9 mouse cellular contexts compared by ENCODE assay signal in genomic region chr8:99414483-99414921, GRCm38 (mm10). TPM values are rescaled to one million over a fixed set of nuclear protein-coding genes. Genes with fewer than 3 reads are reported as not detected.
DNase-seq lines count a peak whose midpoint lies in the region; ATAC-seq and TF ChIP-seq lines count a peak whose summit lies in the region.
"Had no signal": no experiment of that assay in that cellular context is flagged by ENCODE, and none has a peak within 500 bp of the region (broad histone marks: within the 10 kb centered on the region; RNA-seq: fewer than 3 reads in every experiment).

No protein-coding gene starts in this region.

- WGBS in heart, embryonic 12.5 days = 9% methylated on average over 9 of the region's 9 CpGs
- WGBS in forebrain, embryonic 11.5 days = 3% methylated on average over 9 of the region's 9 CpGs
- 13% methylated on average over 9 of the region's 9 CpGs for WGBS in liver, embryonic 11.5 days
- WGBS in thymus, adult 2 months = 20% methylated on average over 9 of the region's 9 CpGs

- peak overlapping the region; percentile 58 for H3K4me3 ChIP-seq in heart, embryonic 12.5 days
- H3K4me3 ChIP-seq in forebrain, embryonic 11.5 days (ENCODE audit: low read depth, low read length) = peak overlapping the region; percentile 61
- no peak overlapping the region for H3K4me3 ChIP-seq in liver, embryonic 11.5 days (ENCODE audit: low read depth, low read length)
- H3K4me3 ChIP-seq in thymus, adult 2 months (ENCODE audit: control insufficient read depth, insufficient read depth, low read length) = no peak overlapping the region

- ATAC-seq in heart, embryonic 12.5 days (ENCODE audit: insufficient number of reproducible peaks, low FRiP score) = no peak
- ATAC-seq in forebrain, embryonic 11.5 days (replicated peaks; ENCODE audit: low FRiP score) = peak; percentile 3; the same call in 1 of the 2 replicates
- ATAC-seq in liver, embryonic 11.5 days (replicated peaks; ENCODE audit: low FRiP score) = no peak
- ATAC-seq in inflammation-experienced regulatory T-cells, adult 6 months = no peak

- no peak overlapping the region for H3K27ac ChIP-seq in heart, embryonic 12.5 days (ENCODE audit: poor library complexity, severe bottlenecking)
- no peak overlapping the region for H3K27ac ChIP-seq in forebrain, embryonic 11.5 days (ENCODE audit: low read depth, low read length)
- no peak overlapping the region for H3K27ac ChIP-seq in liver, embryonic 11.5 days (ENCODE audit: low read depth, low read length)
- no peak overlapping the region for H3K27ac ChIP-seq in thymus, adult 2 months (ENCODE audit: control insufficient read depth, insufficient read depth, low read length)

- TF ChIP-seq POLR2A in thymus, adult 2 months (IDR thresholded peaks at IDR 0.05; ENCODE audit: control insufficient read depth, extremely low read depth, insufficient read depth, low read length, poor library complexity) = no peak

- TF ChIP-seq CTCF in thymus, adult 2 months (IDR thresholded peaks at IDR 0.05; ENCODE audit: borderline replicate concordance, control insufficient read depth, extremely low read depth, insufficient read depth, low read length, poor library complexity) = no peak

- H3K27me3 ChIP-seq in heart, embryonic 12.5 days (replicated peaks) = peaks cover 51% of the 10 kb centered on the region
- H3K27me3 ChIP-seq in forebrain, embryonic 11.5 days (ENCODE audit: control insufficient read depth, insufficient read depth, low read length) = peaks cover 4% of the 10 kb centered on the region
- H3K27me3 ChIP-seq in liver, embryonic 11.5 days (replicated peaks; ENCODE audit: control insufficient read depth, insufficient read depth, low read length) = peaks cover 38% of the 10 kb centered on the region
- H3K27me3 ChIP-seq in thymus, adult 2 months (ENCODE audit: control insufficient read depth, insufficient read depth, low read length) = no peaks in the 10 kb centered on the region

- H3K9ac ChIP-seq in heart, embryonic 12.5 days = no peak overlapping the region
- H3K9ac ChIP-seq in forebrain, embryonic 11.5 days (ENCODE audit: low read length) = no peak overlapping the region; the same call in 1 of the 2 replicates
- no peak overlapping the region for H3K9ac ChIP-seq in liver, embryonic 11.5 days (ENCODE audit: low read depth, low read length)

- no peaks in the 10 kb centered on the region for H3K9me3 ChIP-seq in heart, embryonic 12.5 days (replicated peaks)
- H3K9me3 ChIP-seq in forebrain, embryonic 11.5 days (ENCODE audit: control insufficient read depth, low read length) = no peaks in the 10 kb centered on the region
- no peaks in the 10 kb centered on the region for H3K9me3 ChIP-seq in liver, embryonic 11.5 days (ENCODE audit: control insufficient read depth, low read length)

- DNase-seq in heart, postnatal 4 days = no peak
- DNase-seq in cerebellum, adult 8-10 months = peak; percentile 34
- DNase-seq in forebrain, embryonic 11.5 days (ENCODE audit: low spot score) = peak; percentile 50
- peak; percentile 14 for DNase-seq in mesoderm, embryonic 11.5 days (ENCODE audit: low read depth, low spot score)
- no peak for DNase-seq in liver, embryonic 11.5 days (ENCODE audit: low spot score)
- no peak for DNase-seq in thymus, adult 2 months
- DNase-seq: kidney, postnatal 10 days had no signal

- H3K36me3 ChIP-seq in heart, embryonic 12.5 days = no peaks in the 10 kb centered on the region
- H3K36me3 ChIP-seq in forebrain, embryonic 11.5 days (ENCODE audit: control insufficient read depth, insufficient read depth, low read length) = no peaks in the 10 kb centered on the region
- no peaks in the 10 kb centered on the region for H3K36me3 ChIP-seq in liver, embryonic 11.5 days (ENCODE audit: control insufficient read depth, insufficient read depth, low read length)
- H3K36me3 ChIP-seq in thymus, adult 2 months (ENCODE audit: control insufficient read depth, insufficient read depth, low read length) = no peaks in the 10 kb centered on the region

- H3K4me2 ChIP-seq in heart, embryonic 12.5 days = peak overlapping the region; percentile 97
- H3K4me2 ChIP-seq in forebrain, embryonic 11.5 days (ENCODE audit: low read depth, low read length, severe bottlenecking) = peak overlapping the region; percentile 94
- no peak overlapping the region for H3K4me2 ChIP-seq in liver, embryonic 11.5 days

- H3K4me1 ChIP-seq in heart, embryonic 12.5 days (replicated peaks) = peaks cover 12% of the 10 kb centered on the region
- H3K4me1 ChIP-seq in forebrain, embryonic 11.5 days (replicated peaks; ENCODE audit: control insufficient read depth, insufficient read depth, low read length) = no peaks in the 10 kb centered on the region
- H3K4me1 ChIP-seq in liver, embryonic 11.5 days (replicated peaks; ENCODE audit: control insufficient read depth, insufficient read depth, low read length) = no peaks in the 10 kb centered on the region
- no peaks in the 10 kb centered on the region for H3K4me1 ChIP-seq in thymus, adult 2 months (replicated peaks; ENCODE audit: control insufficient read depth, insufficient read depth, low read length)

RNA-seq across cellular contexts. Expression of gene Cdh8, which starts 1.8 kb away (rescaled TPM):
- 1.1 and 1.4 TPM in 2 replicates for polyA plus RNA-seq in heart, embryonic 12.5 days (2016; fragmentation: Nextera tagmentation; extraction: Ambion mirVana)
- total RNA-seq in heart, postnatal 4 days (2021) = under 1 TPM; 0.56 to 0.91 TPM
- polyA plus RNA-seq in forebrain, embryonic 11.5 days (2014; fragmentation: Nextera tagmentation; extraction: Ambion mirVana) = 8.7 and 12.0 TPM in 2 replicates
- 0.29 and 0.60 TPM in 2 replicates for polyA plus RNA-seq in liver, embryonic 11.5 days (2014; fragmentation: Nextera tagmentation; extraction: Ambion mirVana)
- not detected for polyA plus RNA-seq in inflammation-experienced regulatory T-cells, adult 6 months (2017; shearing (Covaris generic))
- 0.22 and 0.23 TPM in 2 replicates for polyA plus RNA-seq in thymus, adult 2 months (2012; rRNA removed)

Comparison
In these comparisons a context has a peak if more than half of its experiments do, and no peak if none do; other contexts are left out.
1. H3K4me3 ChIP-seq: peak in heart, embryonic 12.5 days (single experiment) and forebrain, embryonic 11.5 days (single experiment); none in liver, embryonic 11.5 days (single experiment) and thymus, adult 2 months (single experiment).
2. DNase-seq: peak in cerebellum, adult 8-10 months (single experiment), forebrain, embryonic 11.5 days (single experiment) and mesoderm, embryonic 11.5 days (single experiment); none in heart, postnatal 4 days (single experiment), liver, embryonic 11.5 days (single experiment) and thymus, adult 2 months (single experiment).